Mouse (Mus musculus) urinary bladder, postnatal 36 days (tissue): ENCODE results near the gene Vwf.

ENCODE experiments used
- DNase-seq, 2 experiments: peaks; one replicate each; pipeline ENCODE4 v3.0.0; 2022; ENCODE audit warnings: low spot score in 2 of 2, mixed read lengths in 1 of 2

The Vwf gene

GRCm38 (mm10) chr6:125546474-125546873 is at the start of gene Vwf:
Gene Vwf, plus strand, starts transcription at chr6:125546774.
- no peak for DNase-seq

GRCm38 (mm10) chr6:125498062-125498461 is 48.5 kb upstream of the Vwf start:
- DNase-seq = peak in 1 of 2 experiments; percentile 37

- DNase-seq = no peak
Measured at GRCm38 (mm10) chr6:125503186-125503802, 43.3 kb upstream of the Vwf start.

GRCm38 (mm10) chr6:125504622-125505355 is 41.8 kb upstream of the Vwf start:
- no peak for DNase-seq

- no peak for DNase-seq
Measured at GRCm38 (mm10) chr6:125506427-125506826, 40.1 kb upstream of the Vwf start.

GRCm38 (mm10) chr6:125509783-125510182 is 36.8 kb upstream of the Vwf start:
- DNase-seq = no peak

- no peak for DNase-seq
Measured at GRCm38 (mm10) chr6:125510645-125511044, 35.9 kb upstream of the Vwf start.

- no peak for DNase-seq
Measured at GRCm38 (mm10) chr6:125511196-125511595, 35.4 kb upstream of the Vwf start.

- DNase-seq = no peak
Measured at GRCm38 (mm10) chr6:125512950-125513596, 33.5 kb upstream of the Vwf start.

GRCm38 (mm10) chr6:125515503-125516315 is 30.9 kb upstream of the Vwf start:
- no peak for DNase-seq

- DNase-seq = no peak
Measured at GRCm38 (mm10) chr6:125521558-125522193, 24.9 kb upstream of the Vwf start.

- DNase-seq = no peak
Measured at GRCm38 (mm10) chr6:125524027-125524426, 22.5 kb upstream of the Vwf start.

- no peak for DNase-seq
Measured at GRCm38 (mm10) chr6:125526066-125526465, 20.5 kb upstream of the Vwf start.

- no peak for DNase-seq
Measured at GRCm38 (mm10) chr6:125528614-125529200, 17.9 kb upstream of the Vwf start.

- no peak for DNase-seq
Measured at GRCm38 (mm10) chr6:125529479-125529878, 17.1 kb upstream of the Vwf start.

- no peak for DNase-seq
Measured at GRCm38 (mm10) chr6:125533104-125533650, 13.4 kb upstream of the Vwf start.

- DNase-seq = no peak
Measured at GRCm38 (mm10) chr6:125534990-125535389, 11.6 kb upstream of the Vwf start.

- DNase-seq = no peak
Measured at GRCm38 (mm10) chr6:125538469-125538868, 8.1 kb upstream of the Vwf start.

- no peak for DNase-seq
Measured at GRCm38 (mm10) chr6:125539423-125539822, 7.2 kb upstream of the Vwf start.

GRCm38 (mm10) chr6:125540199-125540598 is 6.4 kb upstream of the Vwf start:
- DNase-seq = no peak

- DNase-seq = no peak
Measured at GRCm38 (mm10) chr6:125540826-125541225, 5.7 kb upstream of the Vwf start.
